Mouse (Mus musculus) heart, postnatal 0 days (tissue): ENCODE data around the gene Arpc5l. TPM values are rescaled to one million over a fixed set of nuclear protein-coding genes. Genes with fewer than 3 reads are reported as not detected.

Experiments used
- ATAC-seq: fragments of 200-750 bp; cut with Nextera tagmentation; 2 replicates; pipeline ENCODE4 v1.8.0; 2017; ENCODE audit warnings: low read depth, moderate number of reproducible peaks, moderate library complexity; ENCODE audit not compliant: insufficient read depth
- DNase-seq: peaks from one replicate; pipeline ENCODE4 v3.0.0-alpha.2; 2016; ENCODE audit warnings: low spot score
- H3K27ac ChIP-seq: fragments of 300-500 bp; sonication (generic); 2 replicates; pipeline ENCODE4 v1.5.1; 2014; ENCODE audit warnings: low read depth, mild to moderate bottlenecking
- H3K27me3 ChIP-seq: fragments of 300-500 bp; sonication (generic); 2 replicates; pipeline ENCODE4 v1.6.1; 2014; ENCODE audit warnings: low read length, mixed read lengths; ENCODE audit not compliant: control insufficient read depth, insufficient read depth
- H3K36me3 ChIP-seq: fragments of 300-500 bp; sonication (generic); replicated peaks from 2 replicates; pipeline ENCODE4 v1.6.1; 2014; ENCODE audit warnings: low read length, mixed read lengths; ENCODE audit not compliant: control insufficient read depth, insufficient read depth
- H3K4me1 ChIP-seq: fragments of 300-500 bp; sonication (generic); 2 replicates; pipeline ENCODE4 v1.6.1; 2014; ENCODE audit warnings: antibody characterized with exemption; ENCODE audit not compliant: control insufficient read depth, insufficient read depth
- H3K4me2 ChIP-seq: fragments of 300-500 bp; sonication (generic); 2 replicates; pipeline ENCODE4 v1.6.1; 2014; ENCODE audit warnings: low read depth, mild to moderate bottlenecking, low read length, moderate library complexity
- H3K4me3 ChIP-seq: fragments of 300-500 bp; sonication (generic); 2 replicates; pipeline ENCODE4 v1.5.1; 2014; ENCODE audit warnings: low read depth, low read length
- H3K9ac ChIP-seq: fragments of 300-500 bp; sonication (generic); replicated peaks from 2 replicates; pipeline ENCODE4 v1.6.1; 2014; ENCODE audit warnings: low read depth, low read length, mixed read lengths
- H3K9me3 ChIP-seq: fragments of 300-500 bp; sonication (generic); replicated peaks from 2 replicates; pipeline ENCODE4 v1.6.1; 2016; ENCODE audit warnings: low read length; ENCODE audit not compliant: control insufficient read depth
- CTCF ChIP-seq: IDR thresholded peaks from 2 replicates; pipeline ENCODE4 v1.5.1; 2016; ENCODE audit warnings: antibody characterized with exemption, control low read depth, low read depth
- EP300 ChIP-seq: IDR thresholded peaks from 2 replicates; pipeline ENCODE4 v1.6.1; 2016; ENCODE audit warnings: antibody characterized with exemption, low read depth
- WGBS: fragments of 180-500 bp; shearing (Covaris S2); extraction: QIAGEN DNeasy Blood & Tissue Kit; methylation state at CpG from one replicate; pipeline ENCODE4 v1.1.7; 2014; 5-methylcytosine and 5-hydroxymethylcytosine counted together
- polyA plus RNA-seq: library from polyadenylated mRNA; unstranded; fragments of >200 nt; fragmentation: Nextera tagmentation; extraction: Ambion mirVana; gene quantifications from 2 replicates; pipeline ENCODE4 v1.2.1, GENCODE M21; 2015
- total RNA-seq: library from RNA; depleted of rRNA; stranded (reverse); fragments of >200 nt; gene quantifications from 2 replicates; pipeline ENCODE4 v1.2.3, GENCODE M21; 2014; ENCODE audit warnings: low replicate concordance

Gene Arpc5l
- total and polyA plus RNA-seq, 2 experiments from 2014 or later = 36.2 to 83.0 TPM

GRCm38 (mm10) chr2:39000587-39000919, 4.6 kb upstream of the Arpc5l start:
- 0 out of 2 replicates have a peak, but pooled peaks cover 3% of the 10 kb centered on the region for H3K27me3 ChIP-seq
- H3K27ac ChIP-seq = no peak overlapping the region
- peaks cover 37% of the 10 kb centered on the region for H3K36me3 ChIP-seq
- peaks cover 7% of the 10 kb centered on the region; the same call in 1 of the 2 replicates for H3K4me1 ChIP-seq
- no peak for TF ChIP-seq CTCF
- no peak for TF ChIP-seq EP300
- WGBS = 73% methylated on average over 4 of the region's 4 CpGs
- no peaks in the 10 kb centered on the region for H3K9me3 ChIP-seq
- no peak overlapping the region for H3K4me3 ChIP-seq
- no peak for DNase-seq
- H3K4me2 ChIP-seq = no peak overlapping the region
- no peak overlapping the region for H3K9ac ChIP-seq
- no peak for ATAC-seq

GRCm38 (mm10) chr2:39001866-39002265, 3.3 kb upstream of the Arpc5l start:
- DNase-seq = no peak
- Histone ChIP-seq H3K4me3 (no peak overlapping the region), H3K9me3 (no peaks in the 10 kb centered on the region), H3K36me3 (peaks cover 37% of the 10 kb centered on the region), H3K9ac (no peak overlapping the region), H3K4me1 (peaks cover 10% of the 10 kb centered on the region; the same call in 1 of the 2 replicates), H3K4me2 (no peak overlapping the region), H3K27ac (no peak overlapping the region), H3K27me3 (0 out of 2 replicates have a peak, but pooled peaks cover 3% of the 10 kb centered on the region)
- TF ChIP-seq CTCF (no peak), EP300 (no peak)
- ATAC-seq = no peak
- 78% methylated on average over 3 of the region's 3 CpGs for WGBS

- no peak overlapping the region for H3K4me3 ChIP-seq
- peaks cover 37% of the 10 kb centered on the region for H3K36me3 ChIP-seq
- H3K27me3 ChIP-seq = no peaks in the 10 kb centered on the region
- no peak overlapping the region for H3K27ac ChIP-seq
- 45% methylated on average over 8 of the region's 8 CpGs for WGBS
- H3K4me2 ChIP-seq = peak overlapping the region; percentile 69; the same call in 1 of the 2 replicates
- TF ChIP-seq CTCF = no peak
- TF ChIP-seq EP300 = no peak
- DNase-seq = no peak
- H3K4me1 ChIP-seq = 0 out of 2 replicates have a peak, but pooled peaks cover 3% of the 10 kb centered on the region
- no peaks in the 10 kb centered on the region for H3K9me3 ChIP-seq
- H3K9ac ChIP-seq = peak overlapping the region; percentile 87; the same call in 1 of the 2 replicates
- ATAC-seq = no peak
Measured at GRCm38 (mm10) chr2:39003106-39003505, 2.0 kb upstream of the Arpc5l start.

GRCm38 (mm10) chr2:39003512-39003911, 1.6 kb upstream of the Arpc5l start:
- H3K4me2 ChIP-seq = peak overlapping the region; percentile 69
- H3K4me1 ChIP-seq = peaks cover 5% of the 10 kb centered on the region; the same call in 1 of the 2 replicates
- H3K27ac ChIP-seq = no peak overlapping the region
- no peak for ATAC-seq
- H3K9me3 ChIP-seq = no peaks in the 10 kb centered on the region
- peak overlapping the region; percentile 71 for H3K4me3 ChIP-seq
- no peaks in the 10 kb centered on the region for H3K27me3 ChIP-seq
- 56% methylated on average over 5 of the region's 5 CpGs for WGBS
- no peak for DNase-seq
- peak overlapping the region; percentile 87; the same call in 1 of the 2 replicates for H3K9ac ChIP-seq
- TF ChIP-seq CTCF = no peak
- no peak for TF ChIP-seq EP300
- H3K36me3 ChIP-seq = peaks cover 37% of the 10 kb centered on the region

GRCm38 (mm10) chr2:39004372-39004771, 776 bp upstream of the Arpc5l start:
- DNase-seq = no peak
- peak overlapping the region; percentile 69 for H3K4me2 ChIP-seq
- TF ChIP-seq CTCF (no peak), EP300 (no peak)
- peak overlapping the region; percentile 71 for H3K4me3 ChIP-seq
- peak overlapping the region; percentile 87 for H3K9ac ChIP-seq
- 0% methylated on average over 11 of the region's 11 CpGs for WGBS
- no peaks in the 10 kb centered on the region for H3K27me3 ChIP-seq
- H3K27ac ChIP-seq = peak overlapping the region; percentile 86
- ATAC-seq = no peak
- H3K4me1 ChIP-seq = peaks cover 13% of the 10 kb centered on the region; the same call in 1 of the 2 replicates
- peaks cover 37% of the 10 kb centered on the region for H3K36me3 ChIP-seq
- H3K9me3 ChIP-seq = no peaks in the 10 kb centered on the region

GRCm38 (mm10) chr2:39005574-39006079, 479 bp downstream of the Arpc5l start, which contains the start of gene Rpl35:
TSS of gene Rpl35 (minus strand) at chr2:39005624.
- Histone ChIP-seq H3K27ac (peak within 1 kb of the TSS; percentile 86), H3K4me1 (peaks cover 17% of the 10 kb centered on the region; the same call in 1 of the 2 replicates), H3K36me3 (peaks cover 32% of the 10 kb centered on the region), H3K27me3 (no peaks in the 10 kb centered on the region), H3K9me3 (no peaks in the 10 kb centered on the region), H3K4me3 (peak within 1 kb of the TSS; percentile 71), H3K4me2 (peak within 1 kb of the TSS; percentile 69), H3K9ac (peak within 1 kb of the TSS; percentile 87)
- no peak for ATAC-seq
- 11% methylated on average over 15 of the region's 15 CpGs for WGBS
- TF ChIP-seq EP300 = no peak
- TF ChIP-seq CTCF = no peak
- no peak for DNase-seq
